Mouse (Mus musculus): ENCODE results near the gene Ace. TPM values are rescaled to one million over a fixed set of nuclear protein-coding genes. Genes with fewer than 3 reads are reported as not detected.

Ace gene
- polyA plus RNA-seq, 1 experiment = not detected

GRCm38 (mm10) chr11:106005970-106006369 lies 38.2 kb downstream of the Ace start:
- TF ChIP-seq CTCF (IDR thresholded peaks at IDR 0.05; ENCODE audit: low read depth, low read length) (no peak), EP300 (IDR thresholded peaks at IDR 0.05; ENCODE audit: insufficient read depth, low read depth, low read length) (no peak), POLR2A (IDR thresholded peaks at IDR 0.05; ENCODE audit: insufficient read depth, low read length) (no peak)
- Histone ChIP-seq H3K9ac (ENCODE audit: low read depth, poor library complexity, severe bottlenecking) (no peak overlapping the region), H3K27ac (ENCODE audit: insufficient read depth, low read length) (no peak overlapping the region), H3K27me3 (ENCODE audit: control insufficient read depth, insufficient read depth, low read length, poor library complexity, severe bottlenecking) (no peaks in the 10 kb centered on the region), H3K4me1 (ENCODE audit: control insufficient read depth, insufficient read depth, low read length) (no peaks in the 10 kb centered on the region), H3K36me3 (ENCODE audit: control insufficient read depth, insufficient read depth, low read length, poor library complexity, severe bottlenecking) (no peaks in the 10 kb centered on the region), H3K9me3 (replicated peaks; ENCODE audit: control insufficient read depth, insufficient read depth, low read length, poor library complexity, severe bottlenecking) (no peaks in the 10 kb centered on the region), H3K4me3 (ENCODE audit: low read depth, low read length) (no peak overlapping the region)

GRCm38 (mm10) chr11:106007821-106008220 lies 40.1 kb downstream of the Ace start, which contains the start of gene Kcnh6:
Gene Kcnh6 (plus strand): TSS chr11:106008124.
- Histone ChIP-seq H3K36me3 (ENCODE audit: control insufficient read depth, insufficient read depth, low read length, poor library complexity, severe bottlenecking) (no peaks in the 10 kb centered on the region), H3K4me1 (ENCODE audit: control insufficient read depth, insufficient read depth, low read length) (no peaks in the 10 kb centered on the region), H3K9ac (ENCODE audit: low read depth, poor library complexity, severe bottlenecking) (no peak within 1 kb of the TSS), H3K4me3 (ENCODE audit: low read depth, low read length) (peak within 1 kb of the TSS; percentile 57), H3K27ac (ENCODE audit: insufficient read depth, low read length) (no peak within 1 kb of the TSS), H3K9me3 (replicated peaks; ENCODE audit: control insufficient read depth, insufficient read depth, low read length, poor library complexity, severe bottlenecking) (no peaks in the 10 kb centered on the region), H3K27me3 (ENCODE audit: control insufficient read depth, insufficient read depth, low read length, poor library complexity, severe bottlenecking) (no peaks in the 10 kb centered on the region)
- TF ChIP-seq POLR2A (IDR thresholded peaks at IDR 0.05; ENCODE audit: insufficient read depth, low read length) (no peak), EP300 (IDR thresholded peaks at IDR 0.05; ENCODE audit: insufficient read depth, low read depth, low read length) (no peak), CTCF (IDR thresholded peaks at IDR 0.05; ENCODE audit: low read depth, low read length) (no peak)

GRCm38 (mm10) chr11:106012711-106013110 lies 45.0 kb downstream of the Ace start:
- Histone ChIP-seq H3K27ac (ENCODE audit: insufficient read depth, low read length) (no peak overlapping the region), H3K27me3 (ENCODE audit: control insufficient read depth, insufficient read depth, low read length, poor library complexity, severe bottlenecking) (no peaks in the 10 kb centered on the region), H3K9ac (ENCODE audit: low read depth, poor library complexity, severe bottlenecking) (no peak overlapping the region), H3K4me1 (ENCODE audit: control insufficient read depth, insufficient read depth, low read length) (no peaks in the 10 kb centered on the region), H3K9me3 (replicated peaks; ENCODE audit: control insufficient read depth, insufficient read depth, low read length, poor library complexity, severe bottlenecking) (no peaks in the 10 kb centered on the region), H3K4me3 (ENCODE audit: low read depth, low read length) (no peak overlapping the region), H3K36me3 (ENCODE audit: control insufficient read depth, insufficient read depth, low read length, poor library complexity, severe bottlenecking) (no peaks in the 10 kb centered on the region)
- TF ChIP-seq POLR2A (IDR thresholded peaks at IDR 0.05; ENCODE audit: insufficient read depth, low read length) (no peak), EP300 (IDR thresholded peaks at IDR 0.05; ENCODE audit: insufficient read depth, low read depth, low read length) (no peak), CTCF (IDR thresholded peaks at IDR 0.05; ENCODE audit: low read depth, low read length) (no peak)

GRCm38 (mm10) chr11:106013556-106014225 lies 45.9 kb downstream of the Ace start:
- TF ChIP-seq CTCF (IDR thresholded peaks at IDR 0.05; ENCODE audit: low read depth, low read length) (no peak), POLR2A (IDR thresholded peaks at IDR 0.05; ENCODE audit: insufficient read depth, low read length) (no peak), EP300 (IDR thresholded peaks at IDR 0.05; ENCODE audit: insufficient read depth, low read depth, low read length) (no peak)
- Histone ChIP-seq H3K27ac (ENCODE audit: insufficient read depth, low read length) (no peak overlapping the region), H3K9me3 (replicated peaks; ENCODE audit: control insufficient read depth, insufficient read depth, low read length, poor library complexity, severe bottlenecking) (no peaks in the 10 kb centered on the region), H3K4me1 (ENCODE audit: control insufficient read depth, insufficient read depth, low read length) (no peaks in the 10 kb centered on the region), H3K4me3 (ENCODE audit: low read depth, low read length) (no peak overlapping the region), H3K36me3 (ENCODE audit: control insufficient read depth, insufficient read depth, low read length, poor library complexity, severe bottlenecking) (no peaks in the 10 kb centered on the region), H3K27me3 (ENCODE audit: control insufficient read depth, insufficient read depth, low read length, poor library complexity, severe bottlenecking) (no peaks in the 10 kb centered on the region), H3K9ac (ENCODE audit: low read depth, poor library complexity, severe bottlenecking) (no peak overlapping the region)

GRCm38 (mm10) chr11:106016440-106016839 lies 48.7 kb downstream of the Ace start:
- Histone ChIP-seq H3K27me3 (ENCODE audit: control insufficient read depth, insufficient read depth, low read length, poor library complexity, severe bottlenecking) (no peaks in the 10 kb centered on the region), H3K9ac (ENCODE audit: low read depth, poor library complexity, severe bottlenecking) (no peak overlapping the region), H3K4me3 (ENCODE audit: low read depth, low read length) (no peak overlapping the region), H3K27ac (ENCODE audit: insufficient read depth, low read length) (no peak overlapping the region), H3K4me1 (ENCODE audit: control insufficient read depth, insufficient read depth, low read length) (peaks cover 3% of the 10 kb centered on the region), H3K9me3 (replicated peaks; ENCODE audit: control insufficient read depth, insufficient read depth, low read length, poor library complexity, severe bottlenecking) (no peaks in the 10 kb centered on the region), H3K36me3 (ENCODE audit: control insufficient read depth, insufficient read depth, low read length, poor library complexity, severe bottlenecking) (no peaks in the 10 kb centered on the region)
- TF ChIP-seq EP300 (IDR thresholded peaks at IDR 0.05; ENCODE audit: insufficient read depth, low read depth, low read length) = no peak
- TF ChIP-seq CTCF (IDR thresholded peaks at IDR 0.05; ENCODE audit: low read depth, low read length) = no peak
- TF ChIP-seq POLR2A (IDR thresholded peaks at IDR 0.05; ENCODE audit: insufficient read depth, low read length) = no peak

GRCm38 (mm10) chr11:106020051-106020763 lies 52.5 kb downstream of the Ace start:
- Histone ChIP-seq H3K9me3 (replicated peaks; ENCODE audit: control insufficient read depth, insufficient read depth, low read length, poor library complexity, severe bottlenecking) (no peaks in the 10 kb centered on the region), H3K4me3 (ENCODE audit: low read depth, low read length) (peak overlapping the region; percentile 84), H3K27me3 (ENCODE audit: control insufficient read depth, insufficient read depth, low read length, poor library complexity, severe bottlenecking) (no peaks in the 10 kb centered on the region), H3K27ac (ENCODE audit: insufficient read depth, low read length) (no peak overlapping the region), H3K36me3 (ENCODE audit: control insufficient read depth, insufficient read depth, low read length, poor library complexity, severe bottlenecking) (no peaks in the 10 kb centered on the region), H3K9ac (ENCODE audit: low read depth, poor library complexity, severe bottlenecking) (peak overlapping the region; percentile 36), H3K4me1 (ENCODE audit: control insufficient read depth, insufficient read depth, low read length) (peaks cover 3% of the 10 kb centered on the region)
- TF ChIP-seq CTCF (IDR thresholded peaks at IDR 0.05; ENCODE audit: low read depth, low read length) = no peak
- TF ChIP-seq POLR2A (IDR thresholded peaks at IDR 0.05; ENCODE audit: insufficient read depth, low read length) = no peak
- TF ChIP-seq EP300 (IDR thresholded peaks at IDR 0.05; ENCODE audit: insufficient read depth, low read depth, low read length) = no peak
